Mouse (Mus musculus) mesoderm, embryonic 11.5 days (tissue): Measurements from ENCODE around the gene Mthfsd.
A peak's percentile ranks its signal among the peaks of the same experiment; 100 is the strongest.
"Not testable (repeated sequence)": the region's sequence is repeated elsewhere in the genome, so short reads cannot be mapped to it uniquely, and the experiment has no call there.

Experiments used
- DNase-seq: peaks from one replicate; pipeline ENCODE4 v3.0.0-alpha.2; 2012; ENCODE audit warnings: low read depth, low spot score

Gene Mthfsd

DNA sequence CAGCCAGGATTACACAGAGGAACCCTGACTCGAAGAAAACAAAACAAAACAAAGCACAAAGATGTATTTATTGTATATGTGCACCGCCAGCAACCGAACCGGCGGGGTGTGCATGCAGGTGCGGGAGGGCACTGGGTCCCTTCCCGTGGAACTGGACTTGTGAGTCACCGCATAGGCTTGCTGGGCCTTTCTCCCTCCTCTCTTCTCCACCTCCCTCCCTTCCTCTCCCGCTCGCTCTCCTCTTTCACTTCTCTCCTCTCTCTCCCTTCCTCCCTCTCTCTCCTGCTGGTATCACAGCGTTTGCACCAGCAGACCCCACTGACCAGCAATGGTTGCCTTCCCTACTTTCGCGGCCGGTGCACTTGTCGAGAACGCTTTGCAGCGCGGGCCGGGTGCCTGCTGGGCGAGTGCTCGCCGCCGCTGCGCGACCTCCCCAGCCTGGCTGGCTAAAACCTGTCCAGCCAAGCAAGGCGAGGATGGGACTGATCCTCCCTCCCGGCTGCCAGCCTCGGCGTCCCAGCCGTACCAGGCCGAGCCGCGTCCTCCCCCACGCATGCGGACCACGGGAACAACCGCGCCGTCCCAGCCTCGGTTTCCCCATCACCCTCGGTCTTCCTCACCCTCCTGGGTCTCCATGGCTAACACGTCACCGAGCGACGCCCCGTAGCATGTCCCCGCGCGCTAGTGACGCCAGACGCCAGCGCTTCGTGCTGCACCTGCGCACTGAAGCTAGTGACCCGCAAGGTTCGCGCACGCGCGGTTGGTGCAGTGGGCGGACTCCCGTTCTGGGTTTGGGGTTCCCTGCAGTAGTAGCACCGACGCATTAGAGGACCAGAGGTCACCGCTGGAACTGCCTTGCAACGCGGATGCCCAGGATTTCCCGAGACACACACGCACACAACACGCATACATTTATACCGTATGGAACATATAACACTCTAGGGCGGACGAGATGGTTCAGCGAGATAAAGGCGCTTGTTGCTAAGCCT is at the start of gene Mthfsd:
Gene Mthfsd (minus strand): TSS at position 725 of the 989 bp plus-strand sequence.
- DNase-seq: peak; percentile 99

DNA sequence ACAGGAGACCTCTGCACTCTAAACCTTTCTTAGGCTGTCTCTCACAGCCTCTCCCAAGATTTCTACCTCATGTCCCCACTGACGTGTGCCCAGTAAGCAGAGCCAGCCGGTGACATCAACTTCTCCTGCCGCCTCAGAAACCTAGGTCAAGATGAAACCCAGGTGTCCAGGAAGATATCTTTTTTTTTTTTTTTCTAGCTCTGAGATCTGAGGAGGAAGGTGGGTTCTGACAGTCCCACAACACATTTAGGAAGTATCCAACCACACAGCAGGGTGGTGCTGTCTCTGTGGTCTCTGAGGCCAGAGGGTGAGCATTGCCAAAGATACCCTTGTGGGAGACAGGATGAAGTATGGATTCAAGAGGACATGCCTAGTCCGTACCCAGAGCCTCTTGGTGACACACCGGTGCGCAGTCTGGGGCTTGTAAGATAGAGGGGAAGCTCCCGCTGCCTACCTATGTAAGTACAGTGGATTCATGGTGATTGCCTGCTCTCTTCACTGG is 48.8 kb upstream of the Mthfsd start:
- DNase-seq: no peak

GRCm38 (mm10) chr8:121152394-121152793 is 44.2 kb upstream of the Mthfsd start:
- no peak for DNase-seq

DNA sequence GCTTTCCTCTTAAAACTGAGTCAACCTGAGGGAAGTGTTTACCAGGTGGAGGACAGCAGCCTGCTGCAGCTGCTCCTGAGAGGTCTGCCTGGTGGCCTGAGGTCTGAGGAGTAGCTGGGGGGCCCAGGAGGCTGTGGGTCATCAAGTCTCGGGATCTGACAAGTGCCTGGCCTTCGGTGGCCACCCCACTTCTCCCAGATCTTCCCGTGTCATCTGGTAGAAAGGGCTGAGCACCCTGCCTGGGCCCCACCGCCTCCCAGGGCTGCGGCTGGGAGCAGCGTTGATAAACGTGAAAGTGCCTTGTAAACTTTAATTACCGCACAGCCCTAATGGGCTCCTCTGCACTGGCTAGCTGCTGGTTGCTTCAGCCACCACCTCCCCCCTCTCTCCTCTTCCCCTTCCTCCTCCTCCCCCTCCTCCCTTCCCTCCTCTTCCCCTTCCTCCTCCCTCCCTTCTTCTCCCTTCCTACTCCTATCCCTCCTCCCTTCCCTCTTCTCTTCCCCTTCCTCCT is 40.4 kb upstream of the Mthfsd start:
- no peak for DNase-seq

DNA sequence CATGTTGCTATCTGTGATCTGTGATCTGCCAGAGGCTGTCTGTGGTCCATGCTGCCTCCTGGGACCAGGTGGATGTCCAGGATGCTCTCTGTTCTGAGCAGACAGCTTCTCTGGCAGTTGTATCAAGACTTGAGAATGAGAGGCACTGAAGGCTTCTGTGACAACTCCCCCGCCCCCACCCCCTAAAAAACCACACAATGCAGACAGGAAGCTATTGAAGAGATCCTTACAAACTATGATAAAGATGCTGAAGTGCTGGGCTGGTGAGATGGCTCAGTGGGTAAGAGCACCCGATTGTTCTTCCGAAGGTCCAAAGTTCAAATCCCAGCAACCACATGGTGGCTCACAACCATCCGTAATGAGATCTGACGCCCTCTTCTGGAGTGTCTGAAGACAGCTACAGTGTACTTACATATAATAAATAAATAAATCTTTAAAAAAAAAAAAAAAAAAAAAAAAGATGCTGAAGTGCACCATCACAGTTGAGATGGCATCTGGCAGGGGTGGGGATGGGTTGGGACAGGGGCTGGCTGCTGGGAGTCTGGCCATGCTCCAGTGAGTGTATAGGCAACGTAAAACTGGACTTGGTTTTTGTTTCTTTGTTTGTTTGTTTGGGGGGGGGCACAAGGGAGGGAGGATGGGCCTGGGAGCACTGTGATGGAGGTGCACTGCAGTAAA is 37.4 kb upstream of the Mthfsd start:
- not testable (repeated sequence) for DNase-seq

- DNase-seq: no peak
Observed at GRCm38 (mm10) chr8:121136856-121137255, 28.7 kb upstream of the Mthfsd start.

DNA sequence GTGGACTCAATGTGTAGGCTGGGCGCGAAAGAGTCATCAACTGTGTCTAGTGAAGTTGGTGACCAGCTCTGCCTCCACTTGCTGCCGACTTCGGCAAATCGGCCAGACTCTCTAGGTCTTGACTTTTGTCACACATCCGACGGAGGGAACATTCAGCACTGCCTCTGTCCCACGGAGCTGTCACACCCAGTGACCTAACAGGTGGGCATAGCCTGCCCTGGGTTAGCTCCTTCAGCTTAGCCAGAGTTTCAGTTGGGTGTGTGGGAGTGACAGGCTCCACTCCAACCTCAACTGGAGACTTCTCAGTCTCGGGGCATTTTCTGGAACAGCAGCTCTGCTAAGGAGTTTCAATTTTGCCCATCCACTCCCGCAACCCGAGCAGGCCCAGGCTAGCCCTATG is 26.3 kb upstream of the Mthfsd start:
- DNase-seq: no peak

DNA sequence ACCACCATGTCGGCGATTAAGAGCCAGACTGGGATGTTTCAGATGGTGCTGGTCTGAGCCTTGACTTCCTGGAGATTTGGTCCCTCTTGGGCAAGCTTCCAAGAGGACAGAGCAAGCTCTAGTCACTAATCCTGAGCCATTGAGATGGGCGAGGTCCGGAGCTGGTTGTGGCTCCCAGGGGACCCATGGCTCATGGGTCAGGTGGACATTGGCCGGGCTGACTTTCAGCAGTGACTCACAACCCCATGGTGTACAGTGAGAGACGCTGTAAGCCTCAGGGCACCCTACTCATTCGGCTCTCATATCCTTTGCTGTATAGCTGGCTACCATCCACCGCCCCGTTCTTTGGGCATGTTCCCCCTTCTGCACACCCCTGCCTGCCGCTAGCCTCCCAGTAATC is 25.9 kb upstream of the Mthfsd start:
- no peak for DNase-seq

DNA sequence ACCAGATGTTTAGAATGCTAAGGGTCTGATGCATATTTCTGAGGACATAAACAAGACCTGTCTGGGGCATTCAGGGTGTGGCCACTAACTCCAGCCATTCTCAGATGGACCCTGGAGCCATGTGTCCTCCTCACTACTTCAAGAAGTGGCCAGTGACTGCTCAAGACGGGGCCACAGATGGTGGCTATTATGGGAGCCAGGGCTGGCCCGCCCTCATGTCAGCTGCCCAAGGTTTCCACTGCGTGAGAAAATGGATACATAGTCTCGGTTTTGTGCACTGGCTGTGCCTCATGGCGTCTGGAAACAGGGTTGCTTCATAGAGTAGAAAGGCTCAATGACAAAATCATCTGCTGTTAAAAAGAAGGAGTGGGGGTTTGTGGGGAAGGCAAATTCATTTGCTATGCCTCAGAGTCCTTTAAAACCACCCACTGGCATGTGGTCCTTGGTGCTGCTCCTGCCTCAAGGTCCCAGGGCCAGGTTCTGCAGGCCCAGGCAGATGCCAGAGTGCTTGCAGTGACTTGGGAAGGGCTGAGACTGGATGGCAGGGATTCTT is 24.8 kb upstream of the Mthfsd start:
- DNase-seq: no peak

- no peak for DNase-seq
Observed at GRCm38 (mm10) chr8:121130522-121130921, 22.3 kb upstream of the Mthfsd start.

GRCm38 (mm10) chr8:121129265-121129940 is 21.2 kb upstream of the Mthfsd start:
- no peak for DNase-seq

DNA sequence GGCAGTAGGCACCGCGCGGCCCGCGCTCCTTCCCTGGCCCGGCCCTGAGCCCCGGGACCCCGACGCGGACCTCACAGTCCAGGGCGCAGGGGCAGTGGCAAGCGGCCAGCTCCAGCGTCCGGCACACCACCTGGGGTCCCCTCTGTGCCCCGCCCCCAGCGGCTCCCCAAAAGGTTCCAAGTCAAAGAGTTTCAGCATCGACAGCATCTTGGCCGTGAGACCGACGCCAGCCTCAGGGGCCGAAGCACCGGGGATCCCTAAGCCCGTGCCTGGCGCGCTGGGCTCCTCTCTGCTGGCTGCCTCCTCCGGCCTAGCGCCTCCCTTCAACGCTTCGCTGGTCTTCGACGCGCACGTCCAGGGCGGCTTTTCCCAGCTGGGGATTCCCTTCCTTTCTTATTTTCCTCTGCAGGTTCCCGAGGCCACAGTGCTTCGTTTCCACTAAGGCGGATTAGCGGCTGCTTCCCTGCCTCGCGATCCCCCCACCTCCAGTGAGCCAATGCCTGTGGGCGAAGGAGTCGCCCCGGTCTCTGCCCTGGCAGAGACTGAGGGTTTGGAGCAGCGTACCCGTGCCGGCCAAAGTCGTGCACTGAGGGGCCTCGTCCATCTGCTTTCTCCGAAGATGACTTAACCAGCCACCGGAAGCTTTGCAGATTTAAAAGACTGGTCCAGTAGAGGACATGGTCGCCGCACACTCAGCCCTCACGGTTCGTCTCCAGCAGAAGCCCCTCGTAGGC is 20.5 kb upstream of the Mthfsd start:
- DNase-seq: no peak

DNA sequence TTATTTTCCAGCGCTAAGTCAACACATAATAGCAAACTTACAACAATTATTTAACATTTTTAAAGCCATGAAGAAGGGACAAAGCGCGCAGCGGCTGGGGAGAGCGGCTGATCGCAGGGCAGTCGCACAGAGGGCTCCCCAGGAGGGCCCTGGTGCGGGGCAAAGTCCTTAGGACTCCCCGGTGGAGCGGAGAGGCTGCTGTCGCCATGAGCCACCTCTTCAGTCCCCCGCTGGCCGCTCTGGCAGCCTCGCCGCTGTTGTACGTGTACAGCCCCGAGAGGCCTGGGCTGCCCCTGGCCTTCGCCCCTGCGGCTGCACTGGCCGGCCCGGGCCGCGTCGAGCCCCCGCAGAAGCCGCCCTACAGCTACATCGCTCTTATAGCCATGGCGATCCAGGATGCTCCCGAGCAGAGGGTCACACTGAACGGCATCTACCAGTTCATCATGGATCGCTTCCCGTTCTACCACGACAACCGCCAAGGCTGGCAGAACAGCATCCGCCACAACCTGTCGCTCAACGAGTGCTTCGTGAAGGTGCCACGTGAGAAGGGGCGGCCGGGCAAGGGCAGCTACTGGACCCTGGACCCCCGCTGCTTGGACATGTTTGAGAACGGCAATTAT is 19.7 kb upstream of the Mthfsd start, which contains the start of gene Foxl1:
Gene Foxl1 (plus strand): TSS at position 185 of the 620 bp plus-strand sequence.
- no peak for DNase-seq

- DNase-seq: no peak
Observed at GRCm38 (mm10) chr8:121127291-121127701, 19.1 kb upstream of the Mthfsd start.

GRCm38 (mm10) chr8:121126694-121127093 is 18.5 kb upstream of the Mthfsd start:
- no peak for DNase-seq

GRCm38 (mm10) chr8:121126191-121126590 is 18.0 kb upstream of the Mthfsd start:
- DNase-seq: no peak

GRCm38 (mm10) chr8:121125311-121125876 is 17.2 kb upstream of the Mthfsd start:
- DNase-seq: peak; percentile 92

DNA sequence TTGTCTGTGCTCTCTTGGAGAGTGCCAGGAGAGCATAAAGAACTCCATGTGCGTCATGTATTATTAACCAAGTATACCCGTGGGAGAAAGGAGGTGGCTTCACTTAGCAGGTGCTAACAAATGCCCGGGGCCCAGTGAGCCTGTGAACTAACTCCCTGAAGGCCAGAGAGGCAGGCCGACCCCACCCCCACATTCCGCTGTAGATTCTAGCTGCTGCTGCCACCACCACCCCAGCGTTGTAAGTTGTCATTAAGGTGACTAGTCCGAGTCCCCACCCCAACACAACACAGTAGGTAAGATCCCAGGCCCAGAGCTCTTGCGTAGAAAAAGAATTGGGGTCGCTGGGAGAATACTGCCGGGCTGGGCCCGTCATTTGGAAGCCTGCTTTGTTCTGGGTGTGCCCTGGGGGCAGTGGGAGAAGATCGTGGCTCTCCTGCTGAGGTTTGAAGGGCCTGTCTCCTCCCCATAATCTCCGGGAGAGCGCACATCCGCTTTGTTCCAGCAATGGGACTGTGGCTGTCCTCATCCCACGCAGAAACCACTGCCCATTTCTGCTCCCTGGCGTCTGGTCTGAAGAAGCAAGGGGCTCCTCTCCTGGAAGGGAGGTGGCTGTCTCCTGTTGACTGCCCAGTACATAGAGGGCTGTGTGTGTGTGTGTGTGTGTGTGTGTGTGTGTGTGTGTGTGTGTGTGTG is 16.5 kb upstream of the Mthfsd start:
- no peak for DNase-seq

DNA sequence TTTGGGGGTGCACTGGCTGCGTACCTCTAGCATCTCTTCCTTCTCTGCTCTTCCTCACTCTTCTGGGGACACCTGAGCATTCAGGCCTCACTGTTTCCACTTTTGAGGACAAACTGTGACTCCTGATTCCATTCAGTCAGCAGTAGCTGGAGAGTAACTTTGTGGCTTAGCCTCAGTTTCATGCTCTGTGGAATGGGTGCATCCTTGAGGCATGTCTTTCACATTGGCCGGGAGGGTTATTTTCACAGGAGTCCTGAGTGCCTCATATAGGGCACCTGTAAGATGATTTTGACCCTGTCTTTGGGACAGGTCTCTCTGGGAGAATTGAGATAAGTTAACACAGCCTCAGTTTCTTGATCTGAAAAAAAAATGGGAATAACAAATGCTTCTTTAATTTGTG is 14.9 kb upstream of the Mthfsd start:
- DNase-seq: no peak
